Mouse (Mus musculus) forelimb bud, embryonic 11.5 days (tissue): ENCODE measurements around the gene Prkg1.
"Not testable (repeated sequence)": the region's sequence is repeated elsewhere in the genome, so short reads cannot be mapped to it uniquely, and the experiment has no call there.

ENCODE experiments used
- DNase-seq: peaks from one replicate; pipeline ENCODE4 v3.0.0-alpha.2; 2012; ENCODE audit warnings: low read depth, low spot score

The Prkg1 gene

GRCm38 (mm10) chr19:31433446-31433845, 331.4 kb downstream of the Prkg1 start:
- DNase-seq = no peak

GRCm38 (mm10) chr19:31431411-31431810, 333.4 kb downstream of the Prkg1 start:
- no peak for DNase-seq

GRCm38 (mm10) chr19:31426142-31426541, 338.7 kb downstream of the Prkg1 start:
- DNase-seq = no peak

GRCm38 (mm10) chr19:31425199-31425598, 339.6 kb downstream of the Prkg1 start:
- no peak for DNase-seq

GRCm38 (mm10) chr19:31424319-31424718, 340.5 kb downstream of the Prkg1 start:
- no peak for DNase-seq

GRCm38 (mm10) chr19:31413571-31413970, 351.3 kb downstream of the Prkg1 start:
- no peak for DNase-seq

GRCm38 (mm10) chr19:31396096-31396495, 368.7 kb downstream of the Prkg1 start:
- no peak for DNase-seq

GRCm38 (mm10) chr19:31385353-31385752, 379.5 kb downstream of the Prkg1 start:
- DNase-seq = no peak

- DNase-seq = no peak
Observed at GRCm38 (mm10) chr19:31383881-31384280, 381.0 kb downstream of the Prkg1 start.

- DNase-seq = no peak
Observed at GRCm38 (mm10) chr19:31370106-31370505, 394.7 kb downstream of the Prkg1 start.

GRCm38 (mm10) chr19:31369116-31369515, 395.7 kb downstream of the Prkg1 start:
- no peak for DNase-seq

- no peak for DNase-seq
Observed at GRCm38 (mm10) chr19:31362051-31362450, 402.8 kb downstream of the Prkg1 start.

- no peak for DNase-seq
Observed at GRCm38 (mm10) chr19:31361575-31361974, 403.3 kb downstream of the Prkg1 start.

GRCm38 (mm10) chr19:31361161-31361560, 403.7 kb downstream of the Prkg1 start:
- DNase-seq = no peak

- DNase-seq = no peak
Observed at GRCm38 (mm10) chr19:31354959-31355358, 409.9 kb downstream of the Prkg1 start.

- DNase-seq = not testable (repeated sequence)
Observed at GRCm38 (mm10) chr19:31352784-31353183, 412.0 kb downstream of the Prkg1 start.

GRCm38 (mm10) chr19:31351796-31352195, 413.0 kb downstream of the Prkg1 start:
- no peak for DNase-seq

GRCm38 (mm10) chr19:31342150-31342549, 422.7 kb downstream of the Prkg1 start:
- peak; percentile 64 for DNase-seq

- no peak for DNase-seq
Observed at GRCm38 (mm10) chr19:31340898-31341297, 423.9 kb downstream of the Prkg1 start.

- DNase-seq = peak; percentile 11
Observed at GRCm38 (mm10) chr19:31338355-31339101, 426.3 kb downstream of the Prkg1 start.

- DNase-seq = no peak
Observed at GRCm38 (mm10) chr19:31337863-31338217, 427.0 kb downstream of the Prkg1 start.

GRCm38 (mm10) chr19:31337163-31337862, 427.5 kb downstream of the Prkg1 start:
- no peak for DNase-seq

GRCm38 (mm10) chr19:31336381-31336780, 428.5 kb downstream of the Prkg1 start:
- no peak for DNase-seq
